10 mouse cellular contexts compared by ENCODE assay signal in genomic region chr2:11776415-11776814, GRCm38 (mm10). TPM values are rescaled to one million over a fixed set of nuclear protein-coding genes. Genes with fewer than 3 reads are reported as not detected.
DNase-seq lines count a peak whose midpoint lies in the region; ATAC-seq and TF ChIP-seq lines count a peak whose summit lies in the region.
"Had no signal": no experiment of that assay in that cellular context is flagged by ENCODE, and none has a peak within 500 bp of the region (broad histone marks: within the 10 kb centered on the region; RNA-seq: fewer than 3 reads in every experiment).

No protein-coding gene starts in this region.

- no peak overlapping the region for H3K27ac ChIP-seq in cerebellum, adult 2 months (ENCODE audit: insufficient read depth, low read length)
- H3K27ac ChIP-seq in neural tube, embryonic 11.5 days (ENCODE audit: low read depth, low read length): no peak overlapping the region
- H3K27ac ChIP-seq in liver, embryonic 11.5 days (ENCODE audit: low read depth, low read length): no peak overlapping the region
- peak overlapping the region; percentile 88; the same call in 1 of the 2 replicates for H3K27ac ChIP-seq in stomach, postnatal 0 days (replicated peaks)

- no peak for TF ChIP-seq EP300 in stomach, postnatal 0 days (optimal IDR thresholded peaks at IDR 0.05)

- H3K4me3 ChIP-seq in cerebellum, adult 2 months (replicated peaks; ENCODE audit: insufficient read depth, low read depth, low read length): peak overlapping the region; percentile 70
- H3K4me3 ChIP-seq in neural tube, embryonic 11.5 days (ENCODE audit: low read depth, low read length): peak overlapping the region; percentile 80
- peak overlapping the region; percentile 81 for H3K4me3 ChIP-seq in liver, embryonic 11.5 days (ENCODE audit: low read depth, low read length)
- H3K4me3 ChIP-seq in stomach, postnatal 0 days (ENCODE audit: low read depth, low read length): peak overlapping the region; percentile 93

- peak overlapping the region; percentile 79 for H3K9ac ChIP-seq in neural tube, embryonic 11.5 days (ENCODE audit: low read length)
- peak overlapping the region; percentile 82 for H3K9ac ChIP-seq in liver, embryonic 11.5 days (ENCODE audit: low read depth, low read length)
- peak overlapping the region; percentile 91 for H3K9ac ChIP-seq in stomach, postnatal 0 days (ENCODE audit: low read length)

- no peak for TF ChIP-seq POLR2A in cerebellum, adult 2 months (IDR thresholded peaks at IDR 0.05; ENCODE audit: borderline replicate concordance, insufficient read depth, low read length)

- H3K4me2 ChIP-seq in neural tube, embryonic 11.5 days (ENCODE audit: low read depth): peak overlapping the region; percentile 81
- peak overlapping the region; percentile 74 for H3K4me2 ChIP-seq in liver, embryonic 11.5 days
- H3K4me2 ChIP-seq in stomach, postnatal 0 days (replicated peaks; ENCODE audit: low read depth): peak overlapping the region; percentile 74

- no peak for DNase-seq in cerebellum, adult 2 months
- DNase-seq in cerebellum, adult 9-10 months: no peak
- no peak for DNase-seq in neural tube, embryonic 11.5 days (ENCODE audit: low spot score)
- no peak for DNase-seq in neural tube, embryonic 10.5 days (ENCODE audit: extremely low spot score, low spot score)
- DNase-seq in liver, embryonic 11.5 days (ENCODE audit: low spot score): no peak
- no peak for DNase-seq in stomach, postnatal 0 days (ENCODE audit: low spot score)
- no peak for DNase-seq in urinary bladder, postnatal 14 days (ENCODE audit: low spot score)
- DNase-seq in spleen, postnatal 36 days (ENCODE audit: low spot score in 2 of 2): no peak
- DNase-seq: kidney, postnatal 4 days; thymus, postnatal 4 days had no signal

- no peak for TF ChIP-seq CTCF in cerebellum, adult 2 months (IDR thresholded peaks at IDR 0.05; ENCODE audit: borderline replicate concordance, insufficient read depth, low read depth, low read length)
- no peak for TF ChIP-seq CTCF in stomach, postnatal 0 days (IDR thresholded peaks at IDR 0.05; ENCODE audit: low read depth)

- H3K4me1 ChIP-seq in cerebellum, adult 2 months (ENCODE audit: control insufficient read depth, insufficient read depth, low read length): peaks cover 4% of the 10 kb centered on the region; the same call in 1 of the 2 replicates
- peaks cover 11% of the 10 kb centered on the region for H3K4me1 ChIP-seq in neural tube, embryonic 11.5 days (ENCODE audit: control insufficient read depth, insufficient read depth, low read length)
- peaks cover 7% of the 10 kb centered on the region; the same call in 1 of the 2 replicates for H3K4me1 ChIP-seq in liver, embryonic 11.5 days (replicated peaks; ENCODE audit: control insufficient read depth, insufficient read depth, low read length)
- peaks cover 8% of the 10 kb centered on the region; the same call in 1 of the 2 replicates for H3K4me1 ChIP-seq in stomach, postnatal 0 days (replicated peaks; ENCODE audit: control insufficient read depth, insufficient read depth)

- no peak for ATAC-seq in neural tube, embryonic 11.5 days (ENCODE audit: insufficient read depth, low FRiP score, low TSS enrichment)
- no peak for ATAC-seq in liver, embryonic 11.5 days (replicated peaks; ENCODE audit: low FRiP score)
- no peak for ATAC-seq in stomach, postnatal 0 days (ENCODE audit: low FRiP score, low TSS enrichment)

- H3K36me3 ChIP-seq in neural tube, embryonic 11.5 days (ENCODE audit: control insufficient read depth, insufficient read depth, low read length): peaks cover 2% of the 10 kb centered on the region
- peaks cover 5% of the 10 kb centered on the region; the same call in 1 of the 2 replicates for H3K36me3 ChIP-seq in liver, embryonic 11.5 days (ENCODE audit: control insufficient read depth, insufficient read depth, low read length)
- no peaks in the 10 kb centered on the region for H3K36me3 ChIP-seq in stomach, postnatal 0 days (ENCODE audit: control insufficient read depth, insufficient read depth, low read length)

- H3K27me3 ChIP-seq in cerebellum, adult 2 months (ENCODE audit: control insufficient read depth, insufficient read depth, low read length): no peaks in the 10 kb centered on the region
- no peaks in the 10 kb centered on the region for H3K27me3 ChIP-seq in neural tube, embryonic 11.5 days (ENCODE audit: control insufficient read depth, insufficient read depth, low read length)
- H3K27me3 ChIP-seq in liver, embryonic 11.5 days (replicated peaks; ENCODE audit: control insufficient read depth, insufficient read depth, low read length): no peaks in the 10 kb centered on the region
- no peaks in the 10 kb centered on the region for H3K27me3 ChIP-seq in stomach, postnatal 0 days (ENCODE audit: control insufficient read depth, insufficient read depth, low read length)

- no peaks in the 10 kb centered on the region for H3K9me3 ChIP-seq in neural tube, embryonic 11.5 days (ENCODE audit: control insufficient read depth, low read length)
- H3K9me3 ChIP-seq in liver, embryonic 11.5 days (ENCODE audit: control insufficient read depth, low read length): no peaks in the 10 kb centered on the region
- H3K9me3 ChIP-seq in stomach, postnatal 0 days (ENCODE audit: control insufficient read depth, low read length): no peaks in the 10 kb centered on the region

- WGBS in cerebellum, adult 2 months: 56% methylated on average over 8 of the region's 8 CpGs
- WGBS in neural tube, embryonic 11.5 days: 50% methylated on average over 8 of the region's 8 CpGs
- 44% methylated on average over 8 of the region's 8 CpGs for WGBS in liver, embryonic 11.5 days
- WGBS in stomach, postnatal 0 days: 46% methylated on average over 8 of the region's 8 CpGs

RNA-seq across cellular contexts. Expression of gene Fbh1, which starts 1.0 kb away (rescaled TPM):
- 66.8 and 71.9 TPM in 2 replicates for polyA plus RNA-seq in cerebellum, adult 2 months (2012; rRNA removed)
- 134 and 136 TPM in 2 replicates for polyA plus RNA-seq in neural tube, embryonic 11.5 days (2014; fragmentation: Nextera tagmentation; extraction: Ambion mirVana)
- 73.5 and 80.7 TPM in 2 replicates for polyA plus RNA-seq in liver, embryonic 11.5 days (2014; fragmentation: Nextera tagmentation; extraction: Ambion mirVana)
- 53.3 and 54.4 TPM in 2 replicates for polyA plus RNA-seq in stomach, postnatal 0 days (2015; fragmentation: Nextera tagmentation; extraction: Ambion mirVana)

RNA-seq across cellular contexts. Expression of gene Ankrd16, which starts 1.3 kb away (rescaled TPM):
- polyA plus RNA-seq in cerebellum, adult 2 months (2012; rRNA removed): 92.5 and 95.3 TPM in 2 replicates
- 28.0 and 30.0 TPM in 2 replicates for polyA plus RNA-seq in neural tube, embryonic 11.5 days (2014; fragmentation: Nextera tagmentation; extraction: Ambion mirVana)
- 18.8 and 24.2 TPM in 2 replicates for polyA plus RNA-seq in liver, embryonic 11.5 days (2014; fragmentation: Nextera tagmentation; extraction: Ambion mirVana)
- 20.4 and 21.2 TPM in 2 replicates for polyA plus RNA-seq in stomach, postnatal 0 days (2015; fragmentation: Nextera tagmentation; extraction: Ambion mirVana)
